Mouse (Mus musculus): ENCODE results near the gene Sox4.

Sox4 gene

GRCm38 (mm10) chr13:28946565-28947135, 6.9 kb downstream of the Sox4 start:
- DNase-seq (ENCODE audit: low spot score): no peak

- no peak for DNase-seq (ENCODE audit: low spot score)
Measured at GRCm38 (mm10) chr13:28945681-28946080, 7.8 kb downstream of the Sox4 start.

GRCm38 (mm10) chr13:28942926-28943325, 10.6 kb downstream of the Sox4 start:
- no peak for DNase-seq (ENCODE audit: low spot score)

- no peak for DNase-seq (ENCODE audit: low spot score)
Measured at GRCm38 (mm10) chr13:28941983-28942630, 11.4 kb downstream of the Sox4 start.

- no peak for DNase-seq (ENCODE audit: low spot score)
Measured at GRCm38 (mm10) chr13:28933375-28933774, 20.1 kb downstream of the Sox4 start.

- no peak for DNase-seq (ENCODE audit: low spot score)
Measured at GRCm38 (mm10) chr13:28931776-28932175, 21.7 kb downstream of the Sox4 start.

GRCm38 (mm10) chr13:28931266-28931665, 22.2 kb downstream of the Sox4 start:
- no peak for DNase-seq (ENCODE audit: low spot score)

- no peak for DNase-seq (ENCODE audit: low spot score)
Measured at GRCm38 (mm10) chr13:28930364-28930763, 23.1 kb downstream of the Sox4 start.

- no peak for DNase-seq (ENCODE audit: low spot score)
Measured at GRCm38 (mm10) chr13:28929936-28930335, 23.6 kb downstream of the Sox4 start.

- no peak for DNase-seq (ENCODE audit: low spot score)
Measured at GRCm38 (mm10) chr13:28923136-28923535, 30.4 kb downstream of the Sox4 start.

- DNase-seq (ENCODE audit: low spot score): peak; percentile 45
Measured at GRCm38 (mm10) chr13:28917379-28918250, 35.9 kb downstream of the Sox4 start.

GRCm38 (mm10) chr13:28913656-28914055, 39.9 kb downstream of the Sox4 start:
- DNase-seq (ENCODE audit: low spot score): no peak

GRCm38 (mm10) chr13:28906981-28907380, 46.5 kb downstream of the Sox4 start:
- no peak for DNase-seq (ENCODE audit: low spot score)
